Mouse (Mus musculus): ENCODE data around the gene Lfng. TPM values are rescaled to one million over a fixed set of nuclear protein-coding genes. Genes with fewer than 3 reads are reported as not detected.

Gene Lfng
- polyA plus RNA-seq, 1 experiment from 2014 or later = 22.9 TPM

DNA sequence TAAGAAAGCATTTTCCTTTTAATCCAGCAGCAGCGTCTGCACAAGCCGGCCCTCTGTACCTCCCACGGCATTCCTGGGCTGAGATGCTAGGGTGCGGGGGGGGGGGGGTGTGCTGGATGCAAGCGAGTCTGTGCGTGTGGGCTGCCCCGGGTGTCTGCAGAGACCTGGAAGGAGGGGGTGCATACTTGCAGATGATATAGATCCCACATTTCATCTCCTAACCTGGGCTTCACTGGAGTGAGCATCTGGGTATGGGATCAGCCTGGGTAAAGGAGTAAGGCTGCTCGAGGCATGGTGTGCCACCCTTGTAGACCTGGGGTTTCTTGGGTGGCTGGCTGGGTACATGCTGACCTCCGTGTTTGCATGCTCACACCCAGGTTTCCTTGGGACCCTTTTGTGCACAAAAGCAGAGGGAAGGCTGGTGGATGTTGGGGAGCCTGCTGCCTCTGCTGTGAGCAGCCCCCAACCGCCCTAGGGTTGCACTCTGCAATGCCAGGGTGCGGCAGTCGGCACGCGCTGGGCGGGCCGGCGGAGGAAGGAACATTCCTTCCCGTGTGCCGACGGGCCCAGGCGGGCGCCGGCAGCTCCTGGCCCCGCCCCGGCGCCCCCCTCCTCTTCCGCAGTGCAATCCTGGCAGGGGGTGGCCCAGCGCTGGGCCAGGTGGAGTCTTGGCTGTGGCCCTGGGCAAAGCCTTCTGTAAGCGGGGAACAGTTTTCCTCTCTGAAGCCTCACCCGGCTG, 3.3 kb downstream of the Lfng start:
- Histone ChIP-seq H3K9ac (peak overlapping the region; percentile 83), H3K4me3 (peak overlapping the region; percentile 55), H3K4me1 (replicated peaks) (peaks cover 86% of the 10 kb centered on the region), H3K27me3 (peaks cover 44% of the 10 kb centered on the region), H3K4me2 (peak overlapping the region; percentile 86), H3K27ac (peak overlapping the region; percentile 92), H3K9me3 (no peaks in the 10 kb centered on the region), H3K36me3 (peaks cover 18% of the 10 kb centered on the region)
- under 1% methylated on average over 30 of the region's 30 CpGs for WGBS
- no peak; the same call in 1 of the 2 replicates for ATAC-seq (ENCODE audit: low FRiP score)

DNA sequence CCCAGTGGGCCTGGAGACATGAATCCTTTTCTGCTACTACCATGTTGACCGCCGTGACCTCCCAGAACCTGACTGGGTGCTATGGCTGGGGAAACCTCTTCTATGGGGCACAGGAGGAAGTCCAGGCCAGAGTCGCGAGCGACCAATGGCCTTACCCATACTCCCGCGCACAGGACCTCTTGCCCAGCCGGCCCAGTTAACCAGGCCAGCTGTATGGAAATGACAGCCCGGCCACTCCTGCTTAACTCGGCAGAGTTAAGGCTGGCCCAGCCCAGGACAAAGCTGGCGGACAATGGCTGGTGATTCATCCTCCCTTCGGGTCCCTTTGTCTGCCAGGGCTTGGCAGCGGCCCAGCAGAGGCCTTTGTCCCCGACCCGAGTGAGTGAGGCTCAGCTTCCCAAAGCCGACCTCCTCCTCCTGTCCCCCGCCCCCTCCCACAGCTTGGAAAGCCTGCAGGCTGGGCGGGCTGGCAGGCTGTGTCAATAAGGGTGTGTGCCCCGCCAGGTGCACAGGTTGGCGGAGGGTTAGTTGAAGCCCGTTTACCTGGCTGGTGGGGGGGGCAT, 4.0 kb downstream of the Lfng start:
- Histone ChIP-seq H3K27ac (peak overlapping the region; percentile 92), H3K4me2 (peak overlapping the region; percentile 86), H3K4me1 (replicated peaks) (peaks cover 82% of the 10 kb centered on the region), H3K4me3 (peak overlapping the region; percentile 55), H3K36me3 (peaks cover 18% of the 10 kb centered on the region), H3K9me3 (no peaks in the 10 kb centered on the region), H3K27me3 (peaks cover 40% of the 10 kb centered on the region), H3K9ac (peak overlapping the region; percentile 83)
- 5% methylated on average over 21 of the region's 21 CpGs for WGBS
- ATAC-seq (ENCODE audit: low FRiP score) = peak; percentile 29

DNA sequence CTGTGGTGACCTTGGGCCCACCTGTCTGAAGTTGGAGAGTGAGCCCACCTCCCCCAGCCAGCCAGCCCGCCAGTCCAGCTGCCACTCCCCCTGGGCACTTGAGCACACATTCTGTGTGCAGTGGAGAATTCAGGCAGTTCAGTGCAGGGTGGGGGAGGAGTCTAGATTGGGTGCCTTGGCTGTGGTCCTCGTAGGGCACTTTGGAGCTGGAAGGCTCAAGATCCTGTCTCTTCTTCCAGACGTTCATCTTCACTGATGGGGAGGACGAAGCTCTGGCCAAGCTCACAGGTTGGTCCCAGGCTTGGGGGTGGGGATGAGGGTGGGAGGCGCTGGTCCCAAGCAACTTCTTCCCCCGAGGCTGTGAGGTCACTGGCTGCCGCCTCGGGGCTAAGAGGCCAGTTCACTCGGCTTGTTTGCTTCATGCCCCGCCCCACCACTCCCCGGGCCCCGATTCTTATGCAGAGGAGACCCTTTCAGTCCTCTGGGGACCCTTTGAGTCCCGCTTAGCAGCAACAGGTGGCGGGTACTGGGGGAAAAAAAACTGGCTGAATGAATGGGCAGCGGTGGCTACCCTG, 4.6 kb downstream of the Lfng start:
- H3K27me3 ChIP-seq = peaks cover 34% of the 10 kb centered on the region
- no peaks in the 10 kb centered on the region for H3K9me3 ChIP-seq
- H3K9ac ChIP-seq = peak overlapping the region; percentile 83
- 7% methylated on average over 15 of the region's 15 CpGs for WGBS
- peak overlapping the region; percentile 92 for H3K27ac ChIP-seq
- H3K4me2 ChIP-seq = peak overlapping the region; percentile 86
- ATAC-seq (ENCODE audit: low FRiP score) = peak; percentile 29; the same call in 1 of the 2 replicates
- peak overlapping the region; percentile 55 for H3K4me3 ChIP-seq
- H3K4me1 ChIP-seq (replicated peaks) = peaks cover 81% of the 10 kb centered on the region
- peaks cover 18% of the 10 kb centered on the region for H3K36me3 ChIP-seq

DNA sequence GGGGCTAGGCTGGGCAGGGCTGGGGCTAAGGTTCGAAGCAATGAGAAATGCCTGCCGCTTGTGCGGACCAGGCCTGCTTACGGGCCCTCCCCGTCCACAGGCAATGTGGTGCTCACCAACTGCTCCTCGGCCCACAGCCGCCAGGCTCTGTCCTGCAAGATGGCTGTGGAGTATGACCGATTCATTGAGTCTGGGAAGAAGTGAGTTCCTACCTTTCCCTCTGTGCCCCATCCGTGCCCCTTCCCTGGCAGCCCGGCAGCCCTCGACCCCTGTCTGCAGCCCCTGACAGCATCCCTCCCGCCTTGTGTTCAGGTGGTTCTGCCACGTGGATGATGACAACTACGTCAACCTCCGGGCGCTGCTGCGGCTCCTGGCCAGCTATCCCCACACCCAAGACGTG, 5.1 kb downstream of the Lfng start:
- Histone ChIP-seq H3K9ac (peak overlapping the region; percentile 83), H3K4me1 (replicated peaks) (peaks cover 76% of the 10 kb centered on the region), H3K9me3 (no peaks in the 10 kb centered on the region), H3K27me3 (peaks cover 29% of the 10 kb centered on the region), H3K27ac (peak overlapping the region; percentile 92), H3K36me3 (peaks cover 18% of the 10 kb centered on the region), H3K4me3 (peak overlapping the region; percentile 55), H3K4me2 (peak overlapping the region; percentile 86)
- WGBS = 23% methylated on average over 18 of the region's 18 CpGs
- no peak for ATAC-seq (ENCODE audit: low FRiP score)

DNA sequence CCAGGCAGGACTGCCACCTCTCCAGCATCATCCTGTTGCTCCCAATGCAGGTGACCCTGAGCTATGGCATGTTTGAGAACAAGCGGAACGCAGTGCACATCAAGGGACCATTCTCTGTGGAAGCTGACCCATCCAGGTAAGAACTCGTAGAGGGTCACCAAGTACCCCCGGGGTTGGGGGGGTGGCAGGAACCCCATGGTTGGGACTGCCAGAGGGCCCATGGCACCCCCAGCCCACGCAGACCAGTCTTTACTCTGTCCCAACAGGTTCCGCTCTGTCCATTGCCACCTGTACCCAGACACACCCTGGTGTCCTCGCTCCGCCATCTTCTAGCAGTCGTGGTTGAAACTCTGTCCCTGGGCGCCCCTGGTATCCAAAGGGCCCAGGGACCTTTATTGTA, 7.0 kb downstream of the Lfng start:
- H3K4me1 ChIP-seq (replicated peaks) = peaks cover 57% of the 10 kb centered on the region
- H3K4me2 ChIP-seq = no peak overlapping the region
- no peak for ATAC-seq (ENCODE audit: low FRiP score)
- 0 out of 2 replicates have a peak overlapping the region, but pooled peaks have one; percentile 32 for H3K27ac ChIP-seq
- H3K36me3 ChIP-seq = peaks cover 18% of the 10 kb centered on the region
- 0 out of 2 replicates have a peak overlapping the region, but pooled peaks have one; percentile 4 for H3K9ac ChIP-seq
- WGBS = 92% methylated on average over 10 of the region's 10 CpGs
- peaks cover 14% of the 10 kb centered on the region for H3K27me3 ChIP-seq
- no peak overlapping the region for H3K4me3 ChIP-seq
- H3K9me3 ChIP-seq = no peaks in the 10 kb centered on the region

DNA sequence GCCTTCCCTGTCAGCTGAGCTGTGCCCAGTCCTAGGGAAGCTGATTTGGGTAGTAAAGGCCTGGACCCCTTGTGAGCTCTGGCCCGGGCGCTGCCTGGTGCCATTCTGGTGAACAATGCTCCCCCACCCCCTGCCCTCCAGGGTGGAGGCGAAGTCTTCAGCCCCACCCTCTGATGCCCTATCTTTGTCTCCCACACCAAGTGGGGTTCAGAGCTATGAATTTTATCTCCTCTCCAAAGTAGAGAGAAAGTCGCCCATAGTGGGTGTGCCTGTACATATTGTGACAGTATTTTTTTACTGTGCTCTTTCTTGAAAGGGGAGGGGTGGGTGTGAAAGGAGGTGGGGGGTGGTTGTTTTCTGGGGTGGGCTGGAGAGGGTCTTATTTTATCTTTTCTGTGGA, 7.7 kb downstream of the Lfng start:
- 82% methylated on average over 4 of the region's 4 CpGs for WGBS
- peaks cover 55% of the 10 kb centered on the region for H3K4me1 ChIP-seq (replicated peaks)
- H3K9me3 ChIP-seq = no peaks in the 10 kb centered on the region
- 0 out of 2 replicates have a peak, but pooled peaks cover 8% of the 10 kb centered on the region for H3K27me3 ChIP-seq
- no peak overlapping the region for H3K4me3 ChIP-seq
- H3K27ac ChIP-seq = peak overlapping the region; percentile 32
- no peak overlapping the region for H3K4me2 ChIP-seq
- 0 out of 2 replicates have a peak overlapping the region, but pooled peaks have one; percentile 4 for H3K9ac ChIP-seq
- ATAC-seq (ENCODE audit: low FRiP score) = no peak
- peaks cover 18% of the 10 kb centered on the region for H3K36me3 ChIP-seq

DNA sequence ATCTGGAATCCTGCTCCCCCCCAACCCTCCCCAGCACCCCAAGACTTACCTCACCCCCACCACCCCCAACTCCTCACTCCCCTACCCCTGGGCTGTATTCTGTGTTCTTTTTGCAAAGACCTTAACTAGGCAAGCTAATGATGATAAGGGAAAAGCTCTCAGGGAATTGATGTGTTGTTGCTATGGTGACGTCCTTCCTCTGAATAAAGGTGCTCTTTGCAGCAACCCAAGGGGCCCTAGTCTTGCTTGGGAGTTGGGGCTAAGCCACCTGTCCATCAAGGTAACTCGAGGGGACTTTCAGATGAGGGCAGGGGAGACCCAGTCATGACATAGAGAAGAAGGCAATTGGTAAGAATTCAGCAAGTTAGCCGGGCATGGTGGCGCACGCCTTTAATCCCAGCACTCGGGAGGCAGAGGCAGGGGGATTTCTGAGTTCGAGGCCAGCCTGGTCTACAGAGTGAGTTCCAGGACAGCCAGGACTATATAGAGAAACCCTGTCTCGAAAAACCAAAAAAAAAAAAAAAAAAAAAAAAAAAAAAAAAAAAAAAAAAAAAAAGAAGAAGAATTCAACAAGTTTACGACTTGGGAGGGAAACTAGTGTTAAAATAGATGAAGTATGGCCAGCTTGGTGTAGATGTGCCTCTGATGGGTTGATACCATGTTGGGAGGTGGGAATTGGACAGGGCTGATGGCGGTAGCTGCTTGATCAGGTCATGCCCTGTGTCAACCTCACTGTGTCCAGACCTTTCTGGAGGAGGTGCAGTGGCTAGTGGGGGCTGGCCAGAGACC, 8.4 kb downstream of the Lfng start:
- Histone ChIP-seq H3K36me3 (peaks cover 18% of the 10 kb centered on the region), H3K4me2 (no peak overlapping the region), H3K4me3 (no peak overlapping the region), H3K9ac (no peak overlapping the region), H3K27ac (peak overlapping the region; percentile 35), H3K4me1 (replicated peaks) (peaks cover 50% of the 10 kb centered on the region), H3K9me3 (no peaks in the 10 kb centered on the region), H3K27me3 (0 out of 2 replicates have a peak, but pooled peaks cover 8% of the 10 kb centered on the region)
- 82% methylated on average over 10 of the region's 10 CpGs for WGBS
- ATAC-seq (ENCODE audit: low FRiP score) = no peak

DNA sequence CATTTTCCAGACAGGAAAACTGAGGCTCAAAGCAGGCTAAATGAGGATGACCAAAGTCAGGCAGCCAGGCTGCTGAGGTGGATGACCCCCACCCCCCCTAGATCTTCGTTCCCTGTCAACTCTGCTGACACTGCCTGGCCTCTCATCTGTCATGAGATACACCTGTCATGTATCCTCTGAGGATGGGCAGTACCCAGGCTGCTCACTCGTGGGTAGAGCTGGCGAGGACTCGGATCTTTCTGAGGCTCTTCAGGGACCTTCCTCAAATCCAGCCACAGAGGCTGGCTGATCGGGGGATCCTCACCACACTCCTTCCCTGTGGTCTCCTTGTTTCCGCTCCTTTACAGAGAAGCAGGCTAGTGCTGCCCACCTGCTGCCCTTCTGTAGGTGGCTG, 9.0 kb downstream of the Lfng start:
- H3K4me1 ChIP-seq (replicated peaks) = peaks cover 47% of the 10 kb centered on the region
- ATAC-seq (ENCODE audit: low FRiP score) = no peak
- H3K36me3 ChIP-seq = peaks cover 19% of the 10 kb centered on the region
- no peaks in the 10 kb centered on the region for H3K9me3 ChIP-seq
- WGBS = 79% methylated on average over 6 of the region's 6 CpGs
- no peak overlapping the region for H3K9ac ChIP-seq
- H3K27ac ChIP-seq = peak overlapping the region; percentile 35; the same call in 1 of the 2 replicates
- no peak overlapping the region for H3K4me2 ChIP-seq
- no peak overlapping the region for H3K4me3 ChIP-seq
- H3K27me3 ChIP-seq = 0 out of 2 replicates have a peak, but pooled peaks cover 8% of the 10 kb centered on the region

DNA sequence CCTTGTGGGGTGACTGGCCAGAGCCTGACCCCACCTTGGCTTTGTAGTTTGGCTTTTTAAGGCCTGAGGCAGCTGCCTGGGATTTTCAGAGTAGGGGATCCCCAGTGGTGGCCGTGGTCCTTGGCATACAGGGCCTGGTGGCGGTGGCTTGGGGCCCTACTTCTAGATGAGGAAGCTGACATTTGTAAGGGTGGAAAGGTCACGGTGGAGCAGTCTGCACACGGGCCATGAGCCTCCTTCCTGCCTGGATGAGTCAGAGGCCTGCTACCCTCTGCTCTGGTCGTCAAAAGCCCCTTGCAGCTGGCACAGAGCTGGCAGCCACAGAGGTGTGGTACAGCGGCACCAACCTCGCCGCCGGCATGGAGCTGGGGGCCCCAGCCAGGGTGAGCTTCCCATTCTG, 9.6 kb downstream of the Lfng start:
- H3K4me2 ChIP-seq = no peak overlapping the region
- ATAC-seq (ENCODE audit: low FRiP score) = no peak
- no peak overlapping the region for H3K9ac ChIP-seq
- H3K4me1 ChIP-seq (replicated peaks) = peaks cover 47% of the 10 kb centered on the region
- 0 out of 2 replicates have a peak, but pooled peaks cover 5% of the 10 kb centered on the region for H3K27me3 ChIP-seq
- no peaks in the 10 kb centered on the region for H3K9me3 ChIP-seq
- H3K27ac ChIP-seq = 0 out of 2 replicates have a peak overlapping the region, but pooled peaks have one; percentile 35
- no peak overlapping the region for H3K4me3 ChIP-seq
- H3K36me3 ChIP-seq = peaks cover 25% of the 10 kb centered on the region
- 73% methylated on average over 9 of the region's 9 CpGs for WGBS

DNA sequence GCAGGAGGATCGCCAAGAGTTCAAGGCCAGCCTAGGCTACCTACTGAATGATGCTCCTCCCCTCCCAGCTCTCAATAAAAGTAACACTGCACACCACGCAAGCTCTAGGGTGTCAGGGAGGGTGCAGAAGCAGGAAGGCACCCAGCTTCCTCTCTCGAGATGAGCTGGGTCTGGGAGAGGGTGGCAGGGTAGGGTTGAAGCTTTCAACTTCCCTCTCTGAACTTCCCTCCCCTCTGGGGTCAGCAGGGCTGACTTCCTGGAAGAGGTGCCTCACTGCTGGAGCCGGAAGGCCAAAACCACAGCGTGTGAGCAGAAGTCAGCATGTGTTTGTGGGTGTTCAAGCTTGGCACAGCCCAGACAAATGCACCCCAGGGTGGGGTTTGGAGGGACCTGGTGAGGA, 10.6 kb downstream of the Lfng start:
- no peak for ATAC-seq (ENCODE audit: low FRiP score)
- Histone ChIP-seq H3K9me3 (no peaks in the 10 kb centered on the region), H3K4me1 (replicated peaks) (peaks cover 43% of the 10 kb centered on the region), H3K27me3 (no peaks in the 10 kb centered on the region), H3K4me2 (no peak overlapping the region), H3K4me3 (no peak overlapping the region), H3K36me3 (peaks cover 32% of the 10 kb centered on the region), H3K27ac (peak overlapping the region; percentile 8; the same call in 1 of the 2 replicates), H3K9ac (no peak overlapping the region)
- 81% methylated on average over 5 of the region's 5 CpGs for WGBS

DNA sequence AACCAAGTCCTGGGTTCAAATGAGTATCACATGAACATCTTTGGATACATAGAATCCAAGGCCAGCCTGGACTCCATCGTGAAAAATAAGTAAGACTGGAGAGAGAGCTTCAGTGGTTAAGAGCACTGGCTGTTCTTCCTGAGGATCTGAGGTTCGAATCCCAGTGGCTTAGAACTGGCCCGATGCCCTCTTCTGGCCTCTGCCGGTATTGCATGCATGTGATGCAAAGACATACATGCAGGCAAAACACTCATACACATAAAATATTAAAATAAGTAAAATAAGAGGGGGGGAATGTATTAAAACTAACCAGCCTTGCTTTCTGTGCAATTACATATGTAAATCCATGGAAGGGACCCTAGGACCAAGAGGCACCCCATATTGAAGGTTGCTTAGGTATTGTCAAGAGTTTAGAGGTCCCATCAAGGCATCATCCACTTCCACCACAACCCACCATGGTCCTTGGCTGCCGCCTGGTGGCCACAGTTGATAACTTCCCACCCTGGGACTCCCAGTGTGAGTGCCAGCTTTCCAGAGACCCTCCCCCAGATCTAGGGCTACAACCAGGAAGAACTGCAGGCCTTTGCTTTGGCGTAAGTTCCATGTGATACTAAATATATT, 12.1 kb downstream of the Lfng start:
- H3K4me1 ChIP-seq (replicated peaks) = peaks cover 33% of the 10 kb centered on the region
- peak; percentile 27; the same call in 1 of the 2 replicates for ATAC-seq (ENCODE audit: low FRiP score)
- H3K9me3 ChIP-seq = no peaks in the 10 kb centered on the region
- no peak overlapping the region for H3K9ac ChIP-seq
- WGBS = 23% methylated on average over 6 of the region's 6 CpGs
- no peak overlapping the region for H3K27ac ChIP-seq
- H3K4me3 ChIP-seq = no peak overlapping the region
- H3K36me3 ChIP-seq = peaks cover 36% of the 10 kb centered on the region
- no peaks in the 10 kb centered on the region for H3K27me3 ChIP-seq
- H3K4me2 ChIP-seq = no peak overlapping the region

All from hindbrain, embryonic 13.5 days (tissue).